8 mouse cellular contexts compared by ENCODE assay signal in the genomic region with DNA sequence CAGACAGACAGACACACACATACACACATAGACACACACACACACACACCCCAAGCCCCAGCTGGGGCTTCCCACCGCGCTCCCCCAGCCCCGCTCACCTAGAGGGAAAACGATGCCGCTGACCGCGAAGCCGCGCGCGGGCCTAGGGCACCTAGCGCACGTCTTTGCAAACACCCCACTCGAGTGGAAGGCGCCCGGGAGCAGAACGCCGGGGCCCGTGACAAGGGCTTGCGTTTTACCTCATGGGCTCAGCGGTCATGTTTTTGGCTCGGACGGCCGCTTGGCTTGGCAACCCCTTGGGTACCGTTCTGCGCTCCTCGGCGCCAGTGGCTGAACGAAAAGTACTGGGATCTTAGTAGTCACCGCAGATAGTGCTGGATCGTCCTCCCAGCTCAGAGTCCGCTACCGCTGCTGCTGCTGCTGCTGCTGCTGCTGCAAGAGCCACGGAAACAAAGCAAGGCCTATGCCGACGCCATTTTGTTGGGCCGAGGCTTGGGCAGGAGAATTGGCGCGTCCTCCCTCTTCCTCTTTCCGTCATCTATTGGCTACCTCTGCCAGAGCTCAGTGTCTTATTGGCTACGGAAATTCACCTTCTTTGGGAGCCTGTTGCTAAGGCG. TPM values are rescaled to one million over a fixed set of nuclear protein-coding genes. Genes with fewer than 3 reads are reported as not detected.
DNase-seq lines count a peak whose midpoint lies in the region; ATAC-seq and TF ChIP-seq lines count a peak whose summit lies in the region.

Atrx (minus strand) TSS at position 543 of the 617 bp plus-strand sequence.

- ATAC-seq in G1E (ENCODE audit: extremely low read depth, insufficient number of reproducible peaks, low FRiP score, poor library complexity, severe bottlenecking) = peak; percentile 96
- ATAC-seq in forebrain, embryonic 16.5 days = peak; percentile 95
- peak; percentile 88 for ATAC-seq in lung, embryonic 15.5 days (ENCODE audit: borderline replicate concordance, extremely low read depth, low FRiP score, low TSS enrichment)

- 20% methylated on average over 42 of the region's 42 CpGs for WGBS in forebrain, embryonic 16.5 days
- 26% methylated on average over 42 of the region's 42 CpGs for WGBS in lung, embryonic 15.5 days

- H3K9ac ChIP-seq in forebrain, embryonic 16.5 days (replicated peaks; ENCODE audit: low read depth, low read length) = peak within 1 kb of the TSS; percentile 93
- peak within 1 kb of the TSS; percentile 82 for H3K9ac ChIP-seq in lung, embryonic 15.5 days

- H3K27me3 ChIP-seq in G1E (ENCODE audit: insufficient read depth, low read length) = no peaks in the 10 kb centered on the region
- H3K27me3 ChIP-seq in forebrain, embryonic 16.5 days (replicated peaks; ENCODE audit: control insufficient read depth, insufficient read depth, low read length) = no peaks in the 10 kb centered on the region
- no peaks in the 10 kb centered on the region for H3K27me3 ChIP-seq in lung, embryonic 15.5 days

- intact Hi-C loops in heart, postnatal 36 days (cut with DNase I) = loop anchor here (10.0 kb wide), 1 partner anchor 256 kb away; the partner anchor contains the start of gene Pgk1

- H3K36me3 ChIP-seq in G1E (replicated peaks) = peaks cover 21% of the 10 kb centered on the region
- H3K36me3 ChIP-seq in forebrain, embryonic 16.5 days (ENCODE audit: control insufficient read depth, insufficient read depth) = no peaks in the 10 kb centered on the region
- no peaks in the 10 kb centered on the region for H3K36me3 ChIP-seq in lung, embryonic 15.5 days

- TF ChIP-seq CTCF in G1E (IDR thresholded peaks at IDR 0.05; ENCODE audit: low read depth, low read length) = no peak

- peak within 1 kb of the TSS; percentile 77 for H3K4me3 ChIP-seq in G1E (ENCODE audit: low read depth, low read length)
- peak within 1 kb of the TSS; percentile 69 for H3K4me3 ChIP-seq in forebrain, embryonic 16.5 days (replicated peaks; ENCODE audit: low read length)
- H3K4me3 ChIP-seq in lung, embryonic 15.5 days = peak within 1 kb of the TSS; percentile 68

- peak; percentile 67 for DNase-seq in G1E (ENCODE audit: low spot score)
- peak; percentile 73 to 81 for DNase-seq in cerebellum, adult 18-20 months
- DNase-seq in heart, postnatal 36 days = peak; percentile 67 to 70
- DNase-seq in layer of hippocampus, adult 8-10 months (ENCODE audit: low spot score in 2 of 2) = peak; percentile 76
- peak; percentile 65 for DNase-seq in ovary, adult 18-20 months (ENCODE audit: low spot score)
- DNase-seq in thymus, postnatal 0 days (ENCODE audit: low spot score) = peak; percentile 77

- no peaks in the 10 kb centered on the region for H3K9me3 ChIP-seq in G1E (replicated peaks)
- no peaks in the 10 kb centered on the region for H3K9me3 ChIP-seq in forebrain, embryonic 16.5 days (ENCODE audit: control insufficient read depth, low read length)
- H3K9me3 ChIP-seq in lung, embryonic 15.5 days = no peaks in the 10 kb centered on the region

- peak within 1 kb of the TSS; percentile 95 for H3K27ac ChIP-seq in forebrain, embryonic 16.5 days (ENCODE audit: low read length)
- peak within 1 kb of the TSS; percentile 90 for H3K27ac ChIP-seq in lung, embryonic 15.5 days

- H3K4me1 ChIP-seq in G1E (ENCODE audit: insufficient read depth, low read depth, low read length) = peaks cover 22% of the 10 kb centered on the region
- H3K4me1 ChIP-seq in forebrain, embryonic 16.5 days (replicated peaks; ENCODE audit: control insufficient read depth, insufficient read depth, low read length) = peaks cover 14% of the 10 kb centered on the region
- peaks cover 9% of the 10 kb centered on the region; the same call in 1 of the 2 replicates for H3K4me1 ChIP-seq in lung, embryonic 15.5 days

- peak within 1 kb of the TSS; percentile 58 for H3K4me2 ChIP-seq in forebrain, embryonic 16.5 days (ENCODE audit: low read length)
- H3K4me2 ChIP-seq in lung, embryonic 15.5 days = peak within 1 kb of the TSS; percentile 53

RNA-seq across cellular contexts. Expression of gene Atrx, which starts in this region (rescaled TPM):
- total RNA-seq in G1E (2014; fragmentation: Nextera tagmentation) = 302 and 418 TPM in 2 replicates
- total RNA-seq in G1E (2017) = 213 and 269 TPM in 2 replicates
- 21.4 and 32.6 TPM in 2 replicates for polyA plus RNA-seq in G1E (2012)
- polyA plus RNA-seq in forebrain, embryonic 16.5 days (2015; fragmentation: Nextera tagmentation; extraction: Ambion mirVana) = 309 TPM in 2 replicates
- 10 to 100 TPM; 61.6 to 70.0 TPM for total RNA-seq in heart, postnatal 36 days (2021)
- total RNA-seq in layer of hippocampus, adult 8-10 months (2022) = 100 to 1,000 TPM; 162 to 184 (median 171) TPM
- 175 and 201 TPM in 2 replicates for polyA plus RNA-seq in lung, embryonic 15.5 days (2015; fragmentation: Nextera tagmentation; extraction: Ambion mirVana)
- 153 and 190 TPM in 2 replicates for polyA plus RNA-seq in thymus, postnatal 0 days (2015; fragmentation: Nextera tagmentation; extraction: Ambion mirVana)

Comparison
In these comparisons a context has a peak if more than half of its experiments do, and no peak if none do; other contexts are left out.
1. Peak in every context shown above with its lines: DNase-seq, ATAC-seq, H3K4me3 ChIP-seq and H3K27ac ChIP-seq.